Mouse (Mus musculus) splenic B cell, adult 2 months (primary cell): ENCODE data around the gene Cyp2j12.
"Not testable (repeated sequence)": the region's sequence is repeated elsewhere in the genome, so short reads cannot be mapped to it uniquely, and the experiment has no call there.

Experiments used
- DNase-seq: peaks from one replicate; pipeline ENCODE4 v3.0.0-alpha.2; 2011; ENCODE audit warnings: low read depth, low spot score
- H3K27me3 ChIP-seq: 2 replicates; pipeline ENCODE4 v1.6.1; 2012; ENCODE audit warnings: mild to moderate bottlenecking, low read length, moderate library complexity, mixed read lengths; ENCODE audit not compliant: control insufficient read depth, poor library complexity, insufficient read depth, severe bottlenecking
- H3K36me3 ChIP-seq: 2 replicates; pipeline ENCODE4 v1.6.1; 2012; ENCODE audit warnings: mild to moderate bottlenecking, low read length, moderate library complexity, mixed read lengths; ENCODE audit not compliant: control insufficient read depth, poor library complexity, insufficient read depth, severe bottlenecking

Gene Cyp2j12

GRCm38 (mm10) chr4:96140732-96141467 lies at the start of gene Cyp2j12:
Gene Cyp2j12 (minus strand): TSS chr4:96141152.
- no peaks in the 10 kb centered on the region for H3K36me3 ChIP-seq
- H3K27me3 ChIP-seq: no peaks in the 10 kb centered on the region
- DNase-seq: no peak

- DNase-seq, H3K27me3 ChIP-seq, H3K36me3 ChIP-seq: not testable (repeated sequence)
Observed at GRCm38 (mm10) chr4:96189321-96189720, 48.4 kb upstream of the Cyp2j12 start.

GRCm38 (mm10) chr4:96188671-96189070 lies 47.7 kb upstream of the Cyp2j12 start:
- not testable (repeated sequence) for DNase-seq, H3K27me3 ChIP-seq, H3K36me3 ChIP-seq

GRCm38 (mm10) chr4:96188146-96188545 lies 47.2 kb upstream of the Cyp2j12 start:
- not testable (repeated sequence) for DNase-seq, H3K36me3 ChIP-seq

GRCm38 (mm10) chr4:96184716-96185115 lies 43.8 kb upstream of the Cyp2j12 start:
- not testable (repeated sequence) for DNase-seq, H3K36me3 ChIP-seq, H3K27me3 ChIP-seq

More at GRCm38 (mm10) chr4:96188146-96188545, 47.2 kb upstream of the Cyp2j12 start:
- not testable (repeated sequence) for H3K27me3 ChIP-seq

- Histone ChIP-seq H3K36me3 (no peaks in the 10 kb centered on the region), H3K27me3 (no peaks in the 10 kb centered on the region)
- no peak for DNase-seq
Observed at GRCm38 (mm10) chr4:96162839-96163238, 21.9 kb upstream of the Cyp2j12 start.

GRCm38 (mm10) chr4:96161575-96161974 lies 20.6 kb upstream of the Cyp2j12 start:
- DNase-seq: no peak
- Histone ChIP-seq H3K36me3 (no peaks in the 10 kb centered on the region), H3K27me3 (no peaks in the 10 kb centered on the region)

GRCm38 (mm10) chr4:96139226-96139625 lies 1.7 kb downstream of the Cyp2j12 start:
- Histone ChIP-seq H3K36me3 (no peaks in the 10 kb centered on the region), H3K27me3 (no peaks in the 10 kb centered on the region)
- no peak for DNase-seq

- no peaks in the 10 kb centered on the region for H3K27me3 ChIP-seq
- no peaks in the 10 kb centered on the region for H3K36me3 ChIP-seq
- DNase-seq: no peak
Observed at GRCm38 (mm10) chr4:96134246-96134645, 6.7 kb downstream of the Cyp2j12 start.

GRCm38 (mm10) chr4:96096841-96097240 lies 44.1 kb downstream of the Cyp2j12 start:
- no peaks in the 10 kb centered on the region for H3K36me3 ChIP-seq
- H3K27me3 ChIP-seq: no peaks in the 10 kb centered on the region
- DNase-seq: no peak

- no peaks in the 10 kb centered on the region for H3K36me3 ChIP-seq
- no peak for DNase-seq
- no peaks in the 10 kb centered on the region for H3K27me3 ChIP-seq
Observed at GRCm38 (mm10) chr4:96091869-96092268, 49.1 kb downstream of the Cyp2j12 start.

GRCm38 (mm10) chr4:96089356-96090048 lies 51.5 kb downstream of the Cyp2j12 start:
- H3K36me3 ChIP-seq, H3K27me3 ChIP-seq, DNase-seq: not testable (repeated sequence)

GRCm38 (mm10) chr4:96078308-96078707 lies 62.6 kb downstream of the Cyp2j12 start:
- Histone ChIP-seq H3K36me3 (no peaks in the 10 kb centered on the region), H3K27me3 (no peaks in the 10 kb centered on the region)
- DNase-seq: no peak

- Histone ChIP-seq H3K27me3 (no peaks in the 10 kb centered on the region), H3K36me3 (no peaks in the 10 kb centered on the region)
- no peak for DNase-seq
Observed at GRCm38 (mm10) chr4:96077261-96078125, 63.5 kb downstream of the Cyp2j12 start, which contains the start of gene Cyp2j13. Gene Cyp2j13 (minus strand): TSS chr4:96077546.

GRCm38 (mm10) chr4:96062045-96062444 lies 78.9 kb downstream of the Cyp2j12 start:
- Histone ChIP-seq H3K36me3 (no peaks in the 10 kb centered on the region), H3K27me3 (no peaks in the 10 kb centered on the region)
- DNase-seq: no peak
